Mouse (Mus musculus) heart, embryonic 12.5 days (tissue): ENCODE results near the gene Ugt1a8. TPM values are rescaled to one million over a fixed set of nuclear protein-coding genes. Genes with fewer than 3 reads are reported as not detected.
"Not testable (repeated sequence)": the region's sequence is repeated elsewhere in the genome, so short reads cannot be mapped to it uniquely, and the experiment has no call there.

Experiments used
- ATAC-seq: fragments of 200-750 bp; cut with Nextera tagmentation; 2 replicates; pipeline ENCODE4 v1.8.0; 2017; ENCODE audit warnings: moderate TSS enrichment, moderate library complexity; ENCODE audit not compliant: insufficient number of reproducible peaks, low FRiP score
- H3K27ac ChIP-seq: fragments of 300-500 bp; sonication (generic); 2 replicates; pipeline ENCODE4 v1.5.1; 2016; ENCODE audit warnings: mild to moderate bottlenecking, moderate library complexity; ENCODE audit not compliant: poor library complexity, severe bottlenecking
- H3K27me3 ChIP-seq: fragments of 300-500 bp; sonication (generic); replicated peaks from 2 replicates; pipeline ENCODE4 v1.6.1; 2016; ENCODE audit warnings: mild to moderate bottlenecking, moderate library complexity
- H3K36me3 ChIP-seq: fragments of 300-500 bp; sonication (generic); 2 replicates; pipeline ENCODE4 v1.6.1; 2016; ENCODE audit warnings: mild to moderate bottlenecking, moderate library complexity
- H3K4me1 ChIP-seq: fragments of 300-500 bp; sonication (generic); replicated peaks from 2 replicates; pipeline ENCODE4 v1.6.1; 2016; ENCODE audit warnings: mild to moderate bottlenecking
- H3K4me2 ChIP-seq: fragments of 300-500 bp; sonication (generic); 2 replicates; pipeline ENCODE4 v1.6.1; 2016; ENCODE audit warnings: mild to moderate bottlenecking, moderate library complexity
- H3K4me3 ChIP-seq: fragments of 300-500 bp; sonication (generic); 2 replicates; pipeline ENCODE4 v1.5.1; 2016; ENCODE audit warnings: mild to moderate bottlenecking
- H3K9ac ChIP-seq: fragments of 300-500 bp; sonication (generic); 2 replicates; pipeline ENCODE4 v1.6.1; 2016; ENCODE audit warnings: mild to moderate bottlenecking, moderate library complexity
- H3K9me3 ChIP-seq: fragments of 300-500 bp; sonication (generic); replicated peaks from 2 replicates; pipeline ENCODE4 v1.6.1; 2016; ENCODE audit warnings: mild to moderate bottlenecking, moderate library complexity
- WGBS: fragments of 180-500 bp; shearing (Covaris S2); methylation state at CpG from one replicate; pipeline ENCODE4 v1.1.7; 2016; 5-methylcytosine and 5-hydroxymethylcytosine counted together
- polyA plus RNA-seq: library from polyadenylated mRNA; unstranded; fragments of >200 nt; fragmentation: Nextera tagmentation; extraction: Ambion mirVana; gene quantifications from 2 replicates; pipeline ENCODE4 v1.2.1, GENCODE M21; 2016

Gene Ugt1a8
- polyA plus RNA-seq, 1 experiment from 2014 or later = not detected

- WGBS = 51% methylated on average over 1 of the region's 1 CpGs
- H3K27me3 ChIP-seq = no peaks in the 10 kb centered on the region
- H3K9me3 ChIP-seq = no peaks in the 10 kb centered on the region
- ATAC-seq = no peak
- no peak overlapping the region for H3K9ac ChIP-seq
- H3K27ac ChIP-seq = no peak overlapping the region
- H3K4me3 ChIP-seq = no peak overlapping the region
- H3K4me1 ChIP-seq = no peaks in the 10 kb centered on the region
- H3K36me3 ChIP-seq = no peaks in the 10 kb centered on the region
- no peak overlapping the region for H3K4me2 ChIP-seq
Observed at GRCm38 (mm10) chr1:88086125-88086524, 1.5 kb upstream of the Ugt1a8 start.

GRCm38 (mm10) chr1:88092341-88092740, 4.7 kb downstream of the Ugt1a8 start:
- ATAC-seq = no peak
- no peaks in the 10 kb centered on the region for H3K9me3 ChIP-seq
- no peaks in the 10 kb centered on the region for H3K36me3 ChIP-seq
- no peaks in the 10 kb centered on the region for H3K27me3 ChIP-seq
- H3K27ac ChIP-seq = no peak overlapping the region
- H3K4me1 ChIP-seq = 0 out of 2 replicates have a peak, but pooled peaks cover 2% of the 10 kb centered on the region
- no peak overlapping the region for H3K9ac ChIP-seq
- no peak overlapping the region for H3K4me2 ChIP-seq
- H3K4me3 ChIP-seq = no peak overlapping the region

GRCm38 (mm10) chr1:88094270-88094676, 6.7 kb downstream of the Ugt1a8 start:
- not testable (repeated sequence) for H3K36me3 ChIP-seq, H3K4me3 ChIP-seq, H3K27ac ChIP-seq, ATAC-seq, H3K4me1 ChIP-seq, H3K9me3 ChIP-seq, H3K9ac ChIP-seq, H3K27me3 ChIP-seq, H3K4me2 ChIP-seq
- 77% methylated on average over 3 of the region's 3 CpGs for WGBS

GRCm38 (mm10) chr1:88094941-88095492, 7.4 kb downstream of the Ugt1a8 start, which contains the start of gene Ugt1a7c:
Ugt1a7c (plus strand) TSS chr1:88095062.
- H3K27ac ChIP-seq = no peak within 1 kb of the TSS
- H3K27me3 ChIP-seq = no peaks in the 10 kb centered on the region
- no peak within 1 kb of the TSS for H3K4me2 ChIP-seq
- WGBS = 62% methylated on average over 10 of the region's 10 CpGs
- H3K9ac ChIP-seq = no peak within 1 kb of the TSS
- 0 out of 2 replicates have a peak, but pooled peaks cover 2% of the 10 kb centered on the region for H3K4me1 ChIP-seq
- H3K9me3 ChIP-seq = no peaks in the 10 kb centered on the region
- ATAC-seq = no peak
- no peak within 1 kb of the TSS for H3K4me3 ChIP-seq
- H3K36me3 ChIP-seq = no peaks in the 10 kb centered on the region

GRCm38 (mm10) chr1:88098546-88098945, 10.9 kb downstream of the Ugt1a8 start:
- not testable (repeated sequence) for H3K9me3 ChIP-seq, H3K27ac ChIP-seq, H3K4me2 ChIP-seq, H3K36me3 ChIP-seq, H3K27me3 ChIP-seq, H3K4me3 ChIP-seq, H3K9ac ChIP-seq, H3K4me1 ChIP-seq, ATAC-seq
- 78% methylated on average over 3 of the region's 3 CpGs for WGBS

- 71% methylated on average over 2 of the region's 2 CpGs for WGBS
- not testable (repeated sequence) for H3K27ac ChIP-seq, ATAC-seq, H3K4me2 ChIP-seq, H3K4me1 ChIP-seq, H3K36me3 ChIP-seq, H3K27me3 ChIP-seq, H3K9me3 ChIP-seq, H3K4me3 ChIP-seq, H3K9ac ChIP-seq
Observed at GRCm38 (mm10) chr1:88099691-88100090, 12.1 kb downstream of the Ugt1a8 start.

GRCm38 (mm10) chr1:88103019-88103418, 15.4 kb downstream of the Ugt1a8 start, which contains the start of gene Ugt1a6b:
Ugt1a6b (plus strand) TSS chr1:88103252.
- not testable (repeated sequence) for H3K27me3 ChIP-seq, H3K9me3 ChIP-seq, H3K4me1 ChIP-seq, H3K4me2 ChIP-seq, ATAC-seq, H3K36me3 ChIP-seq, H3K27ac ChIP-seq, H3K9ac ChIP-seq, H3K4me3 ChIP-seq
- WGBS = 32% methylated on average over 3 of the region's 3 CpGs

- not testable (repeated sequence) for H3K9ac ChIP-seq, H3K27ac ChIP-seq, H3K4me2 ChIP-seq, ATAC-seq, H3K36me3 ChIP-seq, H3K27me3 ChIP-seq, H3K4me1 ChIP-seq, H3K4me3 ChIP-seq, H3K9me3 ChIP-seq
- WGBS = 75% methylated on average over 5 of the region's 5 CpGs
Observed at GRCm38 (mm10) chr1:88103697-88104468, 16.3 kb downstream of the Ugt1a8 start.

- H3K4me1 ChIP-seq = no peaks in the 10 kb centered on the region
- H3K27ac ChIP-seq = no peak overlapping the region
- no peak overlapping the region for H3K4me3 ChIP-seq
- no peaks in the 10 kb centered on the region for H3K9me3 ChIP-seq
- H3K4me2 ChIP-seq = no peak overlapping the region
- H3K27me3 ChIP-seq = no peaks in the 10 kb centered on the region
- no peaks in the 10 kb centered on the region for H3K36me3 ChIP-seq
- ATAC-seq = no peak
- 76% methylated on average over 1 of the region's 1 CpGs for WGBS
- no peak overlapping the region for H3K9ac ChIP-seq
Observed at GRCm38 (mm10) chr1:88104667-88105430, 17.2 kb downstream of the Ugt1a8 start.

GRCm38 (mm10) chr1:88105656-88106055, 18.0 kb downstream of the Ugt1a8 start:
- ATAC-seq = no peak
- Histone ChIP-seq H3K4me1 (no peaks in the 10 kb centered on the region), H3K27me3 (no peaks in the 10 kb centered on the region), H3K9ac (no peak overlapping the region), H3K9me3 (no peaks in the 10 kb centered on the region), H3K4me2 (no peak overlapping the region), H3K4me3 (no peak overlapping the region), H3K27ac (no peak overlapping the region), H3K36me3 (no peaks in the 10 kb centered on the region)
- WGBS = 64% methylated on average over 2 of the region's 2 CpGs

GRCm38 (mm10) chr1:88109027-88109557, 21.5 kb downstream of the Ugt1a8 start:
- WGBS = 75% methylated on average over 2 of the region's 2 CpGs
- H3K27ac ChIP-seq, H3K9ac ChIP-seq, H3K4me2 ChIP-seq, H3K4me1 ChIP-seq, H3K9me3 ChIP-seq, H3K36me3 ChIP-seq, H3K27me3 ChIP-seq, H3K4me3 ChIP-seq: not testable (repeated sequence)
- peak; percentile 93 for ATAC-seq
